Mouse (Mus musculus): ENCODE data around the gene Tmtc1. TPM values are rescaled to one million over a fixed set of nuclear protein-coding genes. Genes with fewer than 3 reads are reported as not detected.

Gene Tmtc1
- polyA plus RNA-seq, 1 experiment from 2014 or later = 0.81 TPM

- Histone ChIP-seq H3K9ac (replicated peaks; ENCODE audit: low read length) (no peak overlapping the region), H3K4me2 (ENCODE audit: low read depth, low read length) (no peak overlapping the region), H3K9me3 (replicated peaks; ENCODE audit: control insufficient read depth, low read length) (no peaks in the 10 kb centered on the region), H3K36me3 (replicated peaks; ENCODE audit: control insufficient read depth, insufficient read depth, low read depth, low read length) (no peaks in the 10 kb centered on the region), H3K4me1 (ENCODE audit: control insufficient read depth, insufficient read depth, low read length) (no peaks in the 10 kb centered on the region), H3K4me3 (ENCODE audit: low read depth, low read length) (no peak overlapping the region), H3K27me3 (ENCODE audit: control insufficient read depth, insufficient read depth, low read length) (no peaks in the 10 kb centered on the region), H3K27ac (replicated peaks; ENCODE audit: low read depth, low read length) (no peak overlapping the region)
- no peak for ATAC-seq (replicated peaks; ENCODE audit: insufficient number of reproducible peaks, low FRiP score, low TSS enrichment, low read depth)
- 60% methylated on average over 3 of the region's 3 CpGs for WGBS
- DNase-seq (ENCODE audit: low spot score) = no peak
Measured at GRCm38 (mm10) chr6:148362475-148362874, 81.7 kb downstream of the Tmtc1 start.

GRCm38 (mm10) chr6:148359348-148359905 lies 84.8 kb downstream of the Tmtc1 start:
- no peak overlapping the region for H3K4me2 ChIP-seq (ENCODE audit: low read depth, low read length)
- no peak overlapping the region for H3K4me3 ChIP-seq (ENCODE audit: low read depth, low read length)
- H3K9me3 ChIP-seq (replicated peaks; ENCODE audit: control insufficient read depth, low read length) = no peaks in the 10 kb centered on the region; the same call in none of the 2 replicates
- no peak overlapping the region for H3K27ac ChIP-seq (replicated peaks; ENCODE audit: low read depth, low read length)
- no peak overlapping the region for H3K9ac ChIP-seq (replicated peaks; ENCODE audit: low read length)
- DNase-seq (ENCODE audit: low spot score) (no peak), ATAC-seq (replicated peaks; ENCODE audit: insufficient number of reproducible peaks, low FRiP score, low TSS enrichment, low read depth) (no peak)
- H3K4me1 ChIP-seq (ENCODE audit: control insufficient read depth, insufficient read depth, low read length) = no peaks in the 10 kb centered on the region
- peaks cover 3% of the 10 kb centered on the region for H3K36me3 ChIP-seq (replicated peaks; ENCODE audit: control insufficient read depth, insufficient read depth, low read depth, low read length)
- WGBS = 74% methylated on average over 7 of the region's 7 CpGs
- H3K27me3 ChIP-seq (ENCODE audit: control insufficient read depth, insufficient read depth, low read length) = no peaks in the 10 kb centered on the region

GRCm38 (mm10) chr6:148358580-148359246 lies 85.5 kb downstream of the Tmtc1 start:
- H3K27ac ChIP-seq (replicated peaks; ENCODE audit: low read depth, low read length) = no peak overlapping the region
- peaks cover 3% of the 10 kb centered on the region for H3K36me3 ChIP-seq (replicated peaks; ENCODE audit: control insufficient read depth, insufficient read depth, low read depth, low read length)
- 63% methylated on average over 8 of the region's 12 CpGs for WGBS
- no peaks in the 10 kb centered on the region for H3K27me3 ChIP-seq (ENCODE audit: control insufficient read depth, insufficient read depth, low read length)
- peak; percentile 39 for DNase-seq (ENCODE audit: low spot score)
- H3K9ac ChIP-seq (replicated peaks; ENCODE audit: low read length) = no peak overlapping the region
- H3K4me2 ChIP-seq (ENCODE audit: low read depth, low read length) = no peak overlapping the region
- H3K4me1 ChIP-seq (ENCODE audit: control insufficient read depth, insufficient read depth, low read length) = no peaks in the 10 kb centered on the region
- no peak overlapping the region for H3K4me3 ChIP-seq (ENCODE audit: low read depth, low read length)
- H3K9me3 ChIP-seq (replicated peaks; ENCODE audit: control insufficient read depth, low read length) = no peaks in the 10 kb centered on the region; the same call in none of the 2 replicates
- no peak for ATAC-seq (replicated peaks; ENCODE audit: insufficient number of reproducible peaks, low FRiP score, low TSS enrichment, low read depth)

GRCm38 (mm10) chr6:148356141-148356540 lies 88.0 kb downstream of the Tmtc1 start:
- Histone ChIP-seq H3K4me2 (ENCODE audit: low read depth, low read length) (no peak overlapping the region), H3K36me3 (replicated peaks; ENCODE audit: control insufficient read depth, insufficient read depth, low read depth, low read length) (peaks cover 3% of the 10 kb centered on the region), H3K4me1 (ENCODE audit: control insufficient read depth, insufficient read depth, low read length) (no peaks in the 10 kb centered on the region), H3K27me3 (ENCODE audit: control insufficient read depth, insufficient read depth, low read length) (no peaks in the 10 kb centered on the region), H3K4me3 (ENCODE audit: low read depth, low read length) (no peak overlapping the region), H3K9ac (replicated peaks; ENCODE audit: low read length) (no peak overlapping the region), H3K27ac (replicated peaks; ENCODE audit: low read depth, low read length) (no peak overlapping the region), H3K9me3 (replicated peaks; ENCODE audit: control insufficient read depth, low read length) (no peaks in the 10 kb centered on the region; the same call in none of the 2 replicates)
- ATAC-seq (replicated peaks; ENCODE audit: insufficient number of reproducible peaks, low FRiP score, low TSS enrichment, low read depth) (no peak), DNase-seq (ENCODE audit: low spot score) (no peak)

GRCm38 (mm10) chr6:148354509-148355474 lies 89.4 kb downstream of the Tmtc1 start:
- no peak overlapping the region for H3K27ac ChIP-seq (replicated peaks; ENCODE audit: low read depth, low read length)
- no peaks in the 10 kb centered on the region; the same call in none of the 2 replicates for H3K9me3 ChIP-seq (replicated peaks; ENCODE audit: control insufficient read depth, low read length)
- no peaks in the 10 kb centered on the region for H3K4me1 ChIP-seq (ENCODE audit: control insufficient read depth, insufficient read depth, low read length)
- 31% methylated on average over 84 of the region's 85 CpGs for WGBS
- H3K27me3 ChIP-seq (ENCODE audit: control insufficient read depth, insufficient read depth, low read length) = no peaks in the 10 kb centered on the region
- peaks cover 3% of the 10 kb centered on the region for H3K36me3 ChIP-seq (replicated peaks; ENCODE audit: control insufficient read depth, insufficient read depth, low read depth, low read length)
- H3K4me3 ChIP-seq (ENCODE audit: low read depth, low read length) = peak overlapping the region; percentile 45
- H3K9ac ChIP-seq (replicated peaks; ENCODE audit: low read length) = peak overlapping the region; percentile 68
- DNase-seq (ENCODE audit: low spot score) (peak; percentile 89), ATAC-seq (replicated peaks; ENCODE audit: insufficient number of reproducible peaks, low FRiP score, low TSS enrichment, low read depth) (peak; percentile 58)
- H3K4me2 ChIP-seq (ENCODE audit: low read depth, low read length) = peak overlapping the region; percentile 61

GRCm38 (mm10) chr6:148354151-148354508 lies 90.1 kb downstream of the Tmtc1 start:
- 83% methylated on average over 16 of the region's 16 CpGs for WGBS
- no peak overlapping the region for H3K27ac ChIP-seq (replicated peaks; ENCODE audit: low read depth, low read length)

GRCm38 (mm10) chr6:148345001-148345400 lies 99.2 kb downstream of the Tmtc1 start:
- Histone ChIP-seq H3K27me3 (ENCODE audit: control insufficient read depth, insufficient read depth, low read length) (no peaks in the 10 kb centered on the region), H3K36me3 (replicated peaks; ENCODE audit: control insufficient read depth, insufficient read depth, low read depth, low read length) (no peaks in the 10 kb centered on the region), H3K4me2 (ENCODE audit: low read depth, low read length) (no peak overlapping the region), H3K4me1 (ENCODE audit: control insufficient read depth, insufficient read depth, low read length) (no peaks in the 10 kb centered on the region), H3K4me3 (ENCODE audit: low read depth, low read length) (no peak overlapping the region), H3K9me3 (replicated peaks; ENCODE audit: control insufficient read depth, low read length) (no peaks in the 10 kb centered on the region), H3K9ac (replicated peaks; ENCODE audit: low read length) (no peak overlapping the region), H3K27ac (replicated peaks; ENCODE audit: low read depth, low read length) (no peak overlapping the region)
- no peak for ATAC-seq (replicated peaks; ENCODE audit: insufficient number of reproducible peaks, low FRiP score, low TSS enrichment, low read depth)
- WGBS = 74% methylated on average over 3 of the region's 3 CpGs
- no peak for DNase-seq (ENCODE audit: low spot score)

More at GRCm38 (mm10) chr6:148354151-148354508, 90.1 kb downstream of the Tmtc1 start:
- no peak overlapping the region for H3K4me3 ChIP-seq (ENCODE audit: low read depth, low read length)
- peak; percentile 20; the same call in 1 of the 2 replicates for ATAC-seq (replicated peaks; ENCODE audit: insufficient number of reproducible peaks, low FRiP score, low TSS enrichment, low read depth)
- H3K4me2 ChIP-seq (ENCODE audit: low read depth, low read length) = peak overlapping the region; percentile 61; the same call in 1 of the 2 replicates
- H3K9me3 ChIP-seq (replicated peaks; ENCODE audit: control insufficient read depth, low read length) = no peaks in the 10 kb centered on the region; the same call in none of the 2 replicates
- H3K9ac ChIP-seq (replicated peaks; ENCODE audit: low read length) = no peak overlapping the region
- no peak for DNase-seq (ENCODE audit: low spot score)
- H3K27me3 ChIP-seq (ENCODE audit: control insufficient read depth, insufficient read depth, low read length) = no peaks in the 10 kb centered on the region
- H3K4me1 ChIP-seq (ENCODE audit: control insufficient read depth, insufficient read depth, low read length) = no peaks in the 10 kb centered on the region
- H3K36me3 ChIP-seq (replicated peaks; ENCODE audit: control insufficient read depth, insufficient read depth, low read depth, low read length) = peaks cover 3% of the 10 kb centered on the region
